Mouse (Mus musculus) thymus, adult 2 months (tissue): Measurements from ENCODE around the gene Csf2rb. TPM values are rescaled to one million over a fixed set of nuclear protein-coding genes. Genes with fewer than 3 reads are reported as not detected.
"Not testable (repeated sequence)": the region's sequence is repeated elsewhere in the genome, so short reads cannot be mapped to it uniquely, and the experiment has no call there.

Experiments used
- DNase-seq: peaks from one replicate; pipeline ENCODE4 v3.0.0; 2021
- H3K27ac ChIP-seq: fragments of 200-500 bp; 2 replicates; pipeline ENCODE4 v1.5.1; 2012; ENCODE audit warnings: low read length, control low read depth; ENCODE audit not compliant: control insufficient read depth, insufficient read depth
- H3K27me3 ChIP-seq: fragments of 200-500 bp; 2 replicates; pipeline ENCODE4 v1.6.1; 2012; ENCODE audit warnings: mild to moderate bottlenecking, low read length, moderate library complexity, mixed read lengths; ENCODE audit not compliant: control insufficient read depth, insufficient read depth
- H3K36me3 ChIP-seq: fragments of 200-500 bp; 2 replicates; pipeline ENCODE4 v1.6.1; 2012; ENCODE audit warnings: mild to moderate bottlenecking, low read length, moderate library complexity; ENCODE audit not compliant: control insufficient read depth, insufficient read depth
- H3K4me1 ChIP-seq: fragments of 200-500 bp; replicated peaks from 2 replicates; pipeline ENCODE4 v1.6.1; 2012; ENCODE audit warnings: low read length; ENCODE audit not compliant: control insufficient read depth, insufficient read depth
- H3K4me3 ChIP-seq: fragments of 200-500 bp; 2 replicates; pipeline ENCODE4 v1.5.1; 2012; ENCODE audit warnings: mild to moderate bottlenecking, low read length, control low read depth, moderate library complexity; ENCODE audit not compliant: control insufficient read depth, insufficient read depth
- CTCF ChIP-seq: fragments of 200-500 bp; IDR thresholded peaks from 2 replicates; pipeline ENCODE4 v1.5.1; 2012; ENCODE audit warnings: mild to moderate bottlenecking, control low read depth, low read length, moderate library complexity, borderline replicate concordance; ENCODE audit not compliant: control insufficient read depth, poor library complexity, insufficient read depth; ENCODE audit errors: extremely low read depth
- POLR2A ChIP-seq: fragments of 200-500 bp; IDR thresholded peaks from 2 replicates; pipeline ENCODE4 v1.6.1; 2012; ENCODE audit warnings: mild to moderate bottlenecking, low read length, control low read depth, moderate library complexity; ENCODE audit not compliant: control insufficient read depth, poor library complexity, insufficient read depth; ENCODE audit errors: extremely low read depth
- WGBS: fragments of 180-500 bp; shearing (Covaris S2); methylation state at CpG from one replicate; pipeline ENCODE4 v1.1.7; 2018; 5-methylcytosine and 5-hydroxymethylcytosine counted together
- polyA plus RNA-seq: library from polyadenylated mRNA; depleted of rRNA; stranded (reverse); fragments of >200 nt; gene quantifications from 2 replicates; pipeline ENCODE4 v1.2.3, GENCODE M21; 2012

The Csf2rb gene
- polyA plus RNA-seq, 1 experiment = 38.3 TPM

DNA sequence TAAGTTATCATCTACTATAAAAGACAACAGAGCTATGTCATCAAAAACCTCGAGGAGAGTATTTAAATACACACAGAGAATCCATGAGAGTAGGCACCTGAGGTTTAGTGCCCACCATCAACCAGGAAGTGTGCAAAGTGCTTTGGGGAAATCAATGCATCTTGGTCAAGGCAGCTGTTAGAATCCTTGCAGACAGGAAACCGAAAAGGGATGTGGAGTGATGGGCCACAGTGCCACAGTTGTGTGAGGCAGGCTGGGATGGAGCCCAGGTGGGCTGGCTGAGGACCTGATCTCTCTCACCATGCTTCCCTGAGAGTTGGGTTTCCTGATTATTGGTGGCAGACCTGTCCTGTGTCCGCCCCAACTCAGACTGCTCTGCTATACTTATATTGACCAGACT is 25.9 kb upstream of the Csf2rb start:
- H3K27me3 ChIP-seq = no peaks in the 10 kb centered on the region
- WGBS = 8% methylated on average over 3 of the region's 3 CpGs
- no peaks in the 10 kb centered on the region for H3K36me3 ChIP-seq
- no peak overlapping the region for H3K4me3 ChIP-seq
- TF ChIP-seq POLR2A = no peak
- no peak for TF ChIP-seq CTCF
- DNase-seq = no peak
- no peak overlapping the region for H3K27ac ChIP-seq
- H3K4me1 ChIP-seq = no peaks in the 10 kb centered on the region; the same call in 1 of the 2 replicates

- TF ChIP-seq CTCF (no peak), POLR2A (no peak)
- Histone ChIP-seq H3K27me3 (no peaks in the 10 kb centered on the region), H3K4me3 (no peak overlapping the region), H3K36me3 (no peaks in the 10 kb centered on the region), H3K27ac (no peak overlapping the region), H3K4me1 (no peaks in the 10 kb centered on the region; the same call in 1 of the 2 replicates)
- DNase-seq = no peak
Measured at GRCm38 (mm10) chr15:78300773-78301172, 24.8 kb upstream of the Csf2rb start.

- H3K27me3 ChIP-seq = no peaks in the 10 kb centered on the region
- DNase-seq = no peak
- WGBS = 97% methylated on average over 4 of the region's 4 CpGs
- no peak overlapping the region for H3K4me3 ChIP-seq
- H3K4me1 ChIP-seq = no peaks in the 10 kb centered on the region; the same call in 1 of the 2 replicates
- H3K27ac ChIP-seq = no peak overlapping the region
- TF ChIP-seq CTCF (no peak), POLR2A (no peak)
- no peaks in the 10 kb centered on the region for H3K36me3 ChIP-seq
Measured at GRCm38 (mm10) chr15:78302718-78303117, 22.8 kb upstream of the Csf2rb start.

- no peaks in the 10 kb centered on the region for H3K27me3 ChIP-seq
- TF ChIP-seq POLR2A (no peak), CTCF (no peak)
- no peak overlapping the region for H3K4me3 ChIP-seq
- WGBS = 87% methylated on average over 6 of the region's 6 CpGs
- no peak overlapping the region for H3K27ac ChIP-seq
- H3K4me1 ChIP-seq = no peaks in the 10 kb centered on the region; the same call in 1 of the 2 replicates
- H3K36me3 ChIP-seq = no peaks in the 10 kb centered on the region
- DNase-seq = no peak
Measured at GRCm38 (mm10) chr15:78303665-78304233, 21.8 kb upstream of the Csf2rb start.

DNA sequence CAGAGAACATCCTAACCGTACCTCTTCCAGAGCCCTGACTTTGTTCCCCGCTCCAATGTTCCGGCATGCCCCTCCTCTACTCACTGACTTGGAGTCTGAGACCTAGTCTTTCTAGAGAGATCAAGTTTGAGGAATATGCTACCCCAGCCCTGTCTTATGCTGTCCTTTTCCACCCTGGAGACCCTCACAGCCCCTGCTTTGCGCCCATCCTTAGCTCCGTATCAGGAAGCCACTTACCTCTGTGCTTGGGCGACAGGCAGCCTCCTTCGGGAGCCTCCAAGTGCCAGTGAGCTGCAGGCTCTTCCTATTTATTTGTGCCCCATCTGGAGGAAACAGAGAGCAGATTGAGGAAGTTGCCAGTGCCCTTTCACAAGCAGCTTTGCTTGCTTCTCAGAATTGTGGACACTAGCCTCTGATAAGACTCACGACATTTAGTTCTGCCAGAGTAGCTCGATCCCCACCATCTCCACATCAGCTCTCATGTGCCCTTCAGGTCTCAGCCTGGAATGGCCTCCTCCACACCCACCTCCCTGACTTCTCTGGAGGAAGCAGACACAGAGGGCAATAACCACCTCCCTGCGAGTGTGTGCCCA is 20.1 kb upstream of the Csf2rb start, which contains the start of gene Csf2rb2:
Gene Csf2rb2, minus strand, starts transcription at position 381 of the 593 bp plus-strand sequence.
- no peak for DNase-seq
- 38% methylated on average over 10 of the region's 10 CpGs for WGBS
- H3K4me1 ChIP-seq = no peaks in the 10 kb centered on the region; the same call in 1 of the 2 replicates
- H3K36me3 ChIP-seq = no peaks in the 10 kb centered on the region
- H3K4me3 ChIP-seq = peak within 1 kb of the TSS; percentile 11; the same call in 1 of the 2 replicates
- no peak within 1 kb of the TSS for H3K27ac ChIP-seq
- no peak for TF ChIP-seq POLR2A
- no peak for TF ChIP-seq CTCF
- no peaks in the 10 kb centered on the region for H3K27me3 ChIP-seq

- WGBS = 55% methylated on average over 5 of the region's 5 CpGs
- DNase-seq = no peak
- H3K27me3 ChIP-seq = no peaks in the 10 kb centered on the region
- no peak overlapping the region for H3K27ac ChIP-seq
- no peaks in the 10 kb centered on the region for H3K36me3 ChIP-seq
- H3K4me3 ChIP-seq = no peak overlapping the region
- no peaks in the 10 kb centered on the region; the same call in 1 of the 2 replicates for H3K4me1 ChIP-seq
- TF ChIP-seq CTCF = no peak
- TF ChIP-seq POLR2A = no peak
Measured at GRCm38 (mm10) chr15:78309865-78310264, 15.7 kb upstream of the Csf2rb start.

- Histone ChIP-seq H3K4me3 (no peak overlapping the region), H3K4me1 (no peaks in the 10 kb centered on the region; the same call in 1 of the 2 replicates), H3K36me3 (no peaks in the 10 kb centered on the region), H3K27me3 (no peaks in the 10 kb centered on the region), H3K27ac (no peak overlapping the region)
- TF ChIP-seq CTCF (no peak), POLR2A (no peak)
- WGBS = 88% methylated on average over 4 of the region's 4 CpGs
- no peak for DNase-seq
Measured at GRCm38 (mm10) chr15:78310971-78311370, 14.6 kb upstream of the Csf2rb start.

GRCm38 (mm10) chr15:78312421-78313233 is 12.9 kb upstream of the Csf2rb start:
- DNase-seq, H3K4me1 ChIP-seq, H3K27ac ChIP-seq, H3K27me3 ChIP-seq, H3K36me3 ChIP-seq, H3K4me3 ChIP-seq: not testable (repeated sequence)
- 79% methylated on average over 4 of the region's 4 CpGs for WGBS

- H3K27ac ChIP-seq, H3K4me1 ChIP-seq, H3K27me3 ChIP-seq, H3K4me3 ChIP-seq, DNase-seq, H3K36me3 ChIP-seq: not testable (repeated sequence)
- 92% methylated on average over 5 of the region's 5 CpGs for WGBS
Measured at GRCm38 (mm10) chr15:78313659-78314058, 11.9 kb upstream of the Csf2rb start.
